Mouse (Mus musculus) megakaryocyte, embryonic 14.5 days (primary cell): ENCODE measurements around the gene Ppp4r4.

Experiments used
- FLI1 ChIP-seq: IDR thresholded peaks from 2 replicates; pipeline ENCODE4 v1.6.1; 2012; ENCODE audit warnings: low read length, inconsistent platforms, mixed read lengths
- GATA1 ChIP-seq: IDR thresholded peaks from 3 replicates; pipeline ENCODE4 v1.6.1; 2012; ENCODE audit warnings: mixed read lengths, low read length, inconsistent platforms, borderline replicate concordance

- TF ChIP-seq GATA1 (no peak), FLI1 (no peak)
Observed at GRCm38 (mm10) chr12:103491091-103491730, 40.9 kb upstream of the Ppp4r4 start.
